9 mouse cellular contexts compared by ENCODE assay signal in genomic region chr10:21857676-21858075, GRCm38 (mm10). TPM values are rescaled to one million over a fixed set of nuclear protein-coding genes. Genes with fewer than 3 reads are reported as not detected.
DNase-seq lines count a peak whose midpoint lies in the region.
"Had no signal": no experiment of that assay in that cellular context is flagged by ENCODE, and none has a peak within 500 bp of the region (broad histone marks: within the 10 kb centered on the region; RNA-seq: fewer than 3 reads in every experiment).

No protein-coding gene starts in this region.

- H3K9me3 ChIP-seq in embryonic facial prominence, embryonic 10.5 days, result no peaks in the 10 kb centered on the region

- intact Hi-C loops in left cerebral cortex, postnatal 36 days (cut with DNase I), result no loop called here

- H3K27me3 ChIP-seq in embryonic facial prominence, embryonic 10.5 days (replicated peaks; ENCODE audit: low read depth, poor library complexity, severe bottlenecking), result no peaks in the 10 kb centered on the region

- no peaks in the 10 kb centered on the region for H3K36me3 ChIP-seq in embryonic facial prominence, embryonic 10.5 days (replicated peaks)

- DNase-seq in R1 (ENCODE audit: low read depth, low spot score), result peak; percentile 47
- no peak for DNase-seq in embryonic facial prominence, embryonic 10.5 days (ENCODE audit: low spot score)
- peak; percentile 66 for DNase-seq in kidney, adult 18-20 months
- peak; percentile 79 for DNase-seq in lung, postnatal 10 days
- no peak for DNase-seq in left cerebral cortex, postnatal 36 days (ENCODE audit: low spot score in 2 of 2)
- DNase-seq in frontal cortex, postnatal 25 days (ENCODE audit: low spot score in 2 of 2), result no peak
- DNase-seq in layer of hippocampus, adult 9-10 months (ENCODE audit: low spot score), result no peak
- DNase-seq: cerebellum, postnatal 25 days; forebrain, postnatal 0 days had no signal

- H3K27ac ChIP-seq in embryonic facial prominence, embryonic 10.5 days (replicated peaks), result peak overlapping the region; percentile 26; the same call in 1 of the 2 replicates

- WGBS in embryonic facial prominence, embryonic 10.5 days, result 68% methylated on average over 10 of the region's 10 CpGs

- no peak overlapping the region for H3K4me3 ChIP-seq in embryonic facial prominence, embryonic 10.5 days

- peaks cover 13% of the 10 kb centered on the region for H3K4me1 ChIP-seq in embryonic facial prominence, embryonic 10.5 days

RNA-seq across cellular contexts. Expression of gene Sgk1, which starts 24.3 kb away (rescaled TPM):
- 18.7 and 23.3 TPM in 2 replicates for polyA plus RNA-seq in embryonic facial prominence, embryonic 10.5 days (2016; fragmentation: Nextera tagmentation; extraction: Ambion mirVana)
- total RNA-seq in left cerebral cortex, postnatal 36 days (2021), result 100 to 1,000 TPM in 1 of 2 experiments, 10 to 100 TPM in 1; 71.3 to 111 TPM

Comparison
In these comparisons a context has a peak if more than half of its experiments do, and no peak if none do; other contexts are left out.
1. DNase-seq: peak in R1 (single experiment), kidney, adult 18-20 months (single experiment) and lung, postnatal 10 days (single experiment); none in embryonic facial prominence, embryonic 10.5 days (single experiment), left cerebral cortex, postnatal 36 days (0 of 2), frontal cortex, postnatal 25 days (0 of 2) and layer of hippocampus, adult 9-10 months (single experiment).